Mouse (Mus musculus): ENCODE data around the gene Myog.
"Not testable (repeated sequence)": the region's sequence is repeated elsewhere in the genome, so short reads cannot be mapped to it uniquely, and the experiment has no call there.

Myog gene

GRCm38 (mm10) chr1:134289598-134290099, at the start of gene Myog:
Myog (plus strand) TSS chr1:134289989.
- no peak for DNase-seq (ENCODE audit: extremely low read depth, low read depth, low spot score)

DNA sequence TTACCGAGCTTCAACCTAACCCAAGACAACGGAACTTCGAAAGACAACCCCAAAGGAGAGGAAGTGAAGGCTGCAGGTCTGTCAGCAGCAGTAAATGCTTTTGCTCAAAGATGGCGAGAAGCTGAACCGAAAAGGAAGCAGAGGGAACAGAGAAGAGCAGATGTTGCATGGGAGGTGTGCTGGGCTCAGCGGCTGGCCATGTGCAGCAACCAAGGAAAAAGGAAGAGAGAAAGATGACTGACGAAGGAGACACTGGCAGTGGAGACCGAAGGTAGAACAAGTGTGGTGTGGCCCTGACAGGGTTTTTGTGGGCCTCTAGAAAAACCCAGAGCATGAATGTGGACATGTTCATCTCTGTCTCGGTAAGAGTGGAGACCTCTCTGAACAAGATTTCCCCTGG, 49.1 kb upstream of the Myog start:
- no peak for DNase-seq (ENCODE audit: extremely low read depth, low read depth, low spot score)

DNA sequence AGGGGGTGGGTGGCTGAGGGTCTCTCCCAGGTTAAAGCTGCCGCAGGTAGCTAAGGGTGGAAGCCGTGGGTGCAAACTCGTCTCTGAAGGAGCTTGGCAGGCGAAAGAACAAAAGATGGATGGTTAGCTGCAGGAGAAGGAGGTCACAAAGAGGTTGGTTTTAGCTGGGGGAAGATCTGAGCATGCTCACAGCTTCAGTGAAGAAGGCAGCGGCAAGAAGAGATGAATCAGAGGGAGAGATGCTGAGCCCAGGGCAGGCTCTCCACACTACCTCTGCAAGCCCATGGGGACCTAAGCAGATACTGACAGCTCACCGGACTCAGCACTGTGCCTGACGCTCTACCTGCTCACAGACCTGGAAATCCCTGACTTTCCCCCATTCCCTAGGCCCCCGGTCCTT, 48.5 kb upstream of the Myog start:
- DNase-seq (ENCODE audit: extremely low read depth, low read depth, low spot score), result no peak

- DNase-seq (ENCODE audit: extremely low read depth, low read depth, low spot score), result no peak
Measured at GRCm38 (mm10) chr1:134242286-134242685, 47.5 kb upstream of the Myog start.

DNA sequence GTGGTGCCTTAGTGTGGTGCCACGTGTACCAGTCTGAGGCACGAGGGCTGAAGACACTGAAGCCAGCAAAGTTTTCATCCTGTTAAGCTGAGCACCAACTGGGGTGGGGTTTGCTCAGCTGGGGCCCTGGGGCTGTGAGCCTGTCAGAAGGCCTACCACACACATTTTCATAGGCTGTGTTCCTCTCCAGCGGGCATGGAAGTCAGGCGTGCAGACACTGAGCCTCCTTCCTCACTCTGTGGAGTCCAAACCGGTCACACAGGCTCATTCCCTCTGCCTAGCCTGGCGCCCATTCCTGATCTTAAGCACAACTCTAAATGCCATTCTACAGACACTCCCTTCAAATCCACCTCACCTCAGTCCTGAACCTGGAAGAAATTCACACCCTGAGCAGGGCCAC, 46.3 kb upstream of the Myog start:
- DNase-seq (ENCODE audit: extremely low read depth, low read depth, low spot score), result no peak

GRCm38 (mm10) chr1:134243948-134244914, 45.6 kb upstream of the Myog start:
- DNase-seq (ENCODE audit: extremely low read depth, low read depth, low spot score), result no peak

GRCm38 (mm10) chr1:134245004-134245717, 44.6 kb upstream of the Myog start:
- no peak for DNase-seq (ENCODE audit: extremely low read depth, low read depth, low spot score)

- DNase-seq (ENCODE audit: extremely low read depth, low read depth, low spot score), result no peak
Measured at GRCm38 (mm10) chr1:134246590-134246989, 43.2 kb upstream of the Myog start.

DNA sequence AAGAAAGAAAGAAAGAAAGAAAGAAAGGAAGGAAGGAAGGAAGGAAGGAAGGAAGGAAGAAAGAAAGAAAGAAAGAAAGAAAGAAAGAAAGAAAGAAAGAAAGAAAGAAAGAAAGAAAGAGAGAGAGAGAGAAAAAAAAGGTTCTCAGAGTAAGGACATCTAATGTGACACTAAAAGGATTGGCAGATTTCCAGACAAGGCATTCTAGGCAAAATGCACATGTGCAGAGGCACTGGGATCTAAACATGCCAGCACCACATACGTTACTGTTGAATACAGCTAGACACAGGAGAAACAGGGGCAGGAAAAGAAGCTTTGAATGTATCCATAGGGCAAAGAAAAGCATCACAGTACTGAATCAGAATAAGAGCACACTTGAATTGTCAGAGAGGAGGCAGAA, 40.1 kb upstream of the Myog start:
- DNase-seq (ENCODE audit: extremely low read depth, low read depth, low spot score), result not testable (repeated sequence)

GRCm38 (mm10) chr1:134264341-134264740, 25.4 kb upstream of the Myog start:
- no peak for DNase-seq (ENCODE audit: extremely low read depth, low read depth, low spot score)

DNA sequence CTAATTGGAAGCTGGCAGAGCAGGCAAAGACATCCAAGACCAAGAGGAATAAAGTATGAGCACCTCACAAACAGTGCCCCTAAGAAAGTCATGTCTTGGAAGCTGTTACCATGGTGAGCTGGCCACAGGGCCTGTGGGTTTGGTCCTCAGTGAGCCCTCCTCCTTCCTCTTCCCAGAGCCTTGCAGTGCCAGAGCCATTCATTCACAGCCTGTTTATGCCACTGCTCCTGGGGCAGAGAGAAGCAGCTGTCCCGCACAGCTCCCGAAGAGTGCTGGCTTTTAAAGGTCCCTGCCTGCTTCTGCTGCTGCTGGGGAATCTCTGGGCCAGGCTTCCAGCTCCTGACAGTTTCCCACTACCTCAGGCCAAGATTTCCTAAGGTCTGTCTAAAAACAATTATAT, 24.0 kb upstream of the Myog start:
- no peak for DNase-seq (ENCODE audit: extremely low read depth, low read depth, low spot score)

DNA sequence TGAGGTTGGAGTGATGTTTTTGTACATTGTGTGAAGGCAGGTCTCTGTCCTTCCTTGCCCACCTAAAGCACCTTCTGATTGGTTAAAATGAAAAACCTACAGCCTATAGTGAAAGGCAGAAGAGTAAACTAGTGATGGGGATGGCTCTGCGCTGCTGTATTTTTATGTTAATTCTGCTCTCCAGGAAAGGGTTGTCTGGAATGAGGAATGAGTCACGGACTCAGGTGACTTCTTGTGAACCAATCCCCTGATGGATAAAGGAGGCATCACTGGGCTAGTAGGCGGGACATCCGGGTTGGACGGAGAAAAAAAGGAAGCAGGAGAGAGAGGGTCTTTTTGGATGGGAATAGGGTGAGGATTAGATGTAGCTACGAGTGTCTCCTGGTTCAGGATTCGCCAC, 19.8 kb upstream of the Myog start:
- no peak for DNase-seq (ENCODE audit: extremely low read depth, low read depth, low spot score)

DNA sequence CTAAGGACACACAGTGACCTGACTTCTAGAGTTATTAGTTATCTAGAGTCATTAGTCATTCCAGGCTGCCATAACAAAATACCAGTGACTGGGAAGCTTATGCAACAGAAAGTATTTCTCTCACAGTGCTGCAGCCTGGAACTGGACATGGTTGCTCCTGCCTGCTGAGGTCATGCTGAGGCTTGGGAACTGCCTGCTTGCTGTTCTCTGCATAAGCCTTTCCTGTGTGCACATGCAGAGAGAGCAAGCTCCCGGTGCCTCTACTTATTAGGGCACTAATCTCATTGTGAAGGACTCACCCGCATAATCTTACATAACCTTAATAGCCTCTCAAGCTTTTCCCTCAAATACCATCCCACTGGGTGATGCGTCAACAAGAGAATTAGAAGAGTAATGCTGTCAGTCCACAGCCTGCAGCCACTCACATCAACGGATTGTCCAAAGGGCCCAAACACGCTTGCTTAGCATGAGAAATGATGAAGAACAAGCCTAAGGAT, 17.0 kb upstream of the Myog start:
- no peak for DNase-seq (ENCODE audit: extremely low read depth, low read depth, low spot score)

- no peak for DNase-seq (ENCODE audit: extremely low read depth, low read depth, low spot score)
Measured at GRCm38 (mm10) chr1:134273493-134274395, 16.0 kb upstream of the Myog start.

DNA sequence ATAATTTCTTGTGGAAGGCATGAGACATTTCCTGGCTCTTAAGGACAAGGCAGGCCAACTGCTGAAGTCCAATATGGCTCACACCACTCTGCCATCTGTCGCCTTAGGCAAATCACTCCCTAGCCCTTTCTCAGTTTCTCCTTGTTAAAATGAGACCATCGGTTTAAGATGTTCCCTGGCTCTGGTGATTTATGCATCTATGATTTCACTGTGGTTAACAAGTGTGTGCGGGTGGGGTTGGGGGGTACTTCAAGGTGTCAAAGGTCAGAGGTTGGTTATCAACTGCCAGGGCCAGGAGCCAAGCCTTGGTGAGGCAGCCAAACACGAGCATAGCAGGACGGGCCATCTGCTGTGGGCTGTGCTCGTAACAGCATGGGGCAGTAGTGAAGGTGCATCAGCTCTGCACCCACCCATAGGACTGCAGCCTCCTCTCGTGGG, 15.3 kb upstream of the Myog start:
- no peak for DNase-seq (ENCODE audit: extremely low read depth, low read depth, low spot score)

DNA sequence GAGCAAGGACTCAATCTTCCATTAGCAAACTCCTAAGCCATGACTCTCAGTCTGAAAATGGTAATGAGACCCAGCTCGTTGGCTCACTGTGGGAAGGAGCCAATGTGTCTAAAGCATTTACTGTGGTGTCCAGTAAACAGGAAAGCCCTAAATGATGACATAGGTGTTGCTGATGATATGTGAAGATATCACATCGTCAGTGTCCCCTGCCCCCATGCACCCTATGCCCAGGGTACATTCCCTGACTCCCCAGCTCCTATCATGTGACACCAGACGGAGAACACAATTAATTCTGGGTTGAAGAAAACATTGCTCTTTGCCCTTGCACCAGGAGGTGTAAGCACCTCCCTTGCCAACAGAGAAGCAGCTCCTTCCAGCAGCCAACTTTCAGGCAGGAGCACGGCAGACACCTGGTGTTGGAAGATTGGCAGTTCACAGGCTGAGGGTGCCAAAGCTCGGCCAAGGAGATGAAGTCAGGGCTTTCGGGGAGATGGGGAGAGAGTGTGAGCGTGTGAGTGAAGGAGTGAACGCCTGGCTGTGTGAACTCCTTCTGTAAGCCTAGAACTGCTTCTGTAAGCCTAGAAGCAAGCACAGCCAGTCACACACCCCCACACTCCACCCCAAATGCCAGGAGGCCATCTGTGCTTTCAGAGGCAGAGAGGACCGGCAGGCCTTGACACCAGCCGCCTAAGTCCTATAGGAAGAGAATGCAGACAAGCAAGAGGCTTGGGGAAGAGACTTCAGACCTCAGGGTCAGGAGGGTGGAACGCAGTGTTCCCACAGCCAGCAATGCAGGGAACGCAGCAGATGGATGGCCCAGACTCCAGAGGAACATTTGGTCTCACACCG, 13.9 kb upstream of the Myog start:
- DNase-seq (ENCODE audit: extremely low read depth, low read depth, low spot score), result no peak

GRCm38 (mm10) chr1:134276823-134277222, 13.0 kb upstream of the Myog start:
- DNase-seq (ENCODE audit: extremely low read depth, low read depth, low spot score), result no peak

- DNase-seq (ENCODE audit: extremely low read depth, low read depth, low spot score), result no peak
Measured at GRCm38 (mm10) chr1:134280174-134280573, 9.6 kb upstream of the Myog start.

- DNase-seq (ENCODE audit: extremely low read depth, low read depth, low spot score), result no peak
Measured at GRCm38 (mm10) chr1:134281563-134281962, 8.2 kb upstream of the Myog start.

DNA sequence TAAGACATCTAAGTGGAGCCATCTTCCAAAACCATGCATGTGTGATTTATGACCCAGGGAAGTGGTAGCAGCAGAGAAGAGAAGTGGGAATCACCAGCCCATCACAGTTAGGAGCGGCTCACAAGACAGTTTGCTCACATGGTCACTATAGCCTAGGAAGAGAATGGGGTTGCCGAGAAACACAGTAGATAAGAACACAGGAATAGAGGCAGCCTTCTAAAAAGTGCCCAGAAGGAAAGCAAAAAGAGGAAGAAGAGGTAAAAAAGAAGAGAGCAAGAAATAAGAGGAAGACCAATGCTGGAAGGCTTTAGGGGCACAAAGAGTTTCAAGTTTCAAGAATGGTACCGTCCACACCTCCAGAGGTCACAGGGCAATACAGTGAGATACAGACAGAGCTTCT, 7.4 kb upstream of the Myog start:
- no peak for DNase-seq (ENCODE audit: extremely low read depth, low read depth, low spot score)

Measured in fat pad, adult 2 months (tissue).